Mouse (Mus musculus): Measurements from ENCODE around the gene Inka2. TPM values are rescaled to one million over a fixed set of nuclear protein-coding genes. Genes with fewer than 3 reads are reported as not detected.

Inka2 gene
- polyA plus RNA-seq, 1 experiment, result 6.3 TPM

- TF ChIP-seq FOSL1 (IDR thresholded peaks at IDR 0.05; ENCODE audit: insufficient read depth, low read length, poor library complexity, severe bottlenecking) (no peak), MYOG (IDR thresholded peaks at IDR 0.05; ENCODE audit: control insufficient read depth, extremely low read depth, insufficient read length) (no peak), USF1 (IDR thresholded peaks at IDR 0.05; ENCODE audit: low read depth) (no peak), CEBPB (IDR thresholded peaks at IDR 0.05; ENCODE audit: low read depth) (no peak), MAX (IDR thresholded peaks at IDR 0.05) (no peak), MYOD1 (IDR thresholded peaks at IDR 0.05; ENCODE audit: control insufficient read depth, insufficient read length, low read depth) (no peak), CTCF (IDR thresholded peaks at IDR 0.05; ENCODE audit: control insufficient read depth, insufficient read depth, insufficient read length) (no peak)
- peaks cover 11% of the 10 kb centered on the region for H3K36me3 ChIP-seq (ENCODE audit: control insufficient read depth, insufficient read depth)
Observed at GRCm38 (mm10) chr3:105707590-105707989, 3.2 kb downstream of the Inka2 start.

GRCm38 (mm10) chr3:105710246-105710645 is 5.8 kb downstream of the Inka2 start:
- Histone ChIP-seq H3K27me3 (ENCODE audit: control insufficient read depth, insufficient read depth, insufficient read length) (no peaks in the 10 kb centered on the region), H3K4me3 (ENCODE audit: insufficient read depth, poor library complexity, severe bottlenecking) (no peak overlapping the region), H3K36me3 (ENCODE audit: control insufficient read depth, insufficient read depth) (peaks cover 13% of the 10 kb centered on the region), H3K79me2 (ENCODE audit: control insufficient read depth, insufficient read depth) (peaks cover 30% of the 10 kb centered on the region), H3ac (ENCODE audit: control insufficient read depth, insufficient read length, low read depth) (no peak overlapping the region), H3K79me3 (ENCODE audit: low read depth) (peaks cover 6% of the 10 kb centered on the region)
- no peak for TF ChIP-seq CTCF (IDR thresholded peaks at IDR 0.05; ENCODE audit: control insufficient read depth, insufficient read depth, insufficient read length)

More at GRCm38 (mm10) chr3:105707590-105707989, 3.2 kb downstream of the Inka2 start:
- Histone ChIP-seq H3K79me2 (ENCODE audit: control insufficient read depth, insufficient read depth) (peaks cover 32% of the 10 kb centered on the region), H3K4me3 (ENCODE audit: insufficient read depth, poor library complexity, severe bottlenecking) (no peak overlapping the region), H3K79me3 (ENCODE audit: low read depth) (peaks cover 6% of the 10 kb centered on the region), H3K27me3 (ENCODE audit: control insufficient read depth, insufficient read depth, insufficient read length) (no peaks in the 10 kb centered on the region), H3ac (ENCODE audit: control insufficient read depth, insufficient read length, low read depth) (no peak overlapping the region)

GRCm38 (mm10) chr3:105711741-105712140 is 7.3 kb downstream of the Inka2 start:
- H3K4me3 ChIP-seq (ENCODE audit: insufficient read depth, poor library complexity, severe bottlenecking), result no peak overlapping the region
- peaks cover 18% of the 10 kb centered on the region for H3K36me3 ChIP-seq (ENCODE audit: control insufficient read depth, insufficient read depth)
- H3K27me3 ChIP-seq (ENCODE audit: control insufficient read depth, insufficient read depth, insufficient read length), result no peaks in the 10 kb centered on the region
- peaks cover 15% of the 10 kb centered on the region for H3K79me2 ChIP-seq (ENCODE audit: control insufficient read depth, insufficient read depth)
- TF ChIP-seq CTCF (IDR thresholded peaks at IDR 0.05; ENCODE audit: control insufficient read depth, insufficient read depth, insufficient read length) (no peak), MYOD1 (IDR thresholded peaks at IDR 0.05; ENCODE audit: control insufficient read depth, insufficient read length, low read depth) (no peak), MAX (IDR thresholded peaks at IDR 0.05) (no peak), FOSL1 (IDR thresholded peaks at IDR 0.05; ENCODE audit: insufficient read depth, low read length, poor library complexity, severe bottlenecking) (no peak), MYOG (IDR thresholded peaks at IDR 0.05; ENCODE audit: control insufficient read depth, extremely low read depth, insufficient read length) (no peak), USF1 (IDR thresholded peaks at IDR 0.05; ENCODE audit: low read depth) (no peak), CEBPB (IDR thresholded peaks at IDR 0.05; ENCODE audit: low read depth) (no peak)
- H3ac ChIP-seq (ENCODE audit: control insufficient read depth, insufficient read length, low read depth), result no peak overlapping the region
- no peaks in the 10 kb centered on the region for H3K79me3 ChIP-seq (ENCODE audit: low read depth)

- Histone ChIP-seq H3K4me3 (ENCODE audit: insufficient read depth, poor library complexity, severe bottlenecking) (no peak overlapping the region), H3K79me2 (ENCODE audit: control insufficient read depth, insufficient read depth) (peaks cover 4% of the 10 kb centered on the region), H3K36me3 (ENCODE audit: control insufficient read depth, insufficient read depth) (peaks cover 18% of the 10 kb centered on the region), H3K79me3 (ENCODE audit: low read depth) (no peaks in the 10 kb centered on the region), H3ac (ENCODE audit: control insufficient read depth, insufficient read length, low read depth) (no peak overlapping the region), H3K27me3 (ENCODE audit: control insufficient read depth, insufficient read depth, insufficient read length) (no peaks in the 10 kb centered on the region)
- TF ChIP-seq MYOD1 (IDR thresholded peaks at IDR 0.05; ENCODE audit: control insufficient read depth, insufficient read length, low read depth) (no peak), MYOG (IDR thresholded peaks at IDR 0.05; ENCODE audit: control insufficient read depth, extremely low read depth, insufficient read length) (no peak), MAX (IDR thresholded peaks at IDR 0.05) (no peak), CTCF (IDR thresholded peaks at IDR 0.05; ENCODE audit: control insufficient read depth, insufficient read depth, insufficient read length) (no peak), FOSL1 (IDR thresholded peaks at IDR 0.05; ENCODE audit: insufficient read depth, low read length, poor library complexity, severe bottlenecking) (no peak), USF1 (IDR thresholded peaks at IDR 0.05; ENCODE audit: low read depth) (no peak), CEBPB (IDR thresholded peaks at IDR 0.05; ENCODE audit: low read depth) (no peak)
Observed at GRCm38 (mm10) chr3:105712827-105713226, 8.4 kb downstream of the Inka2 start.

GRCm38 (mm10) chr3:105714091-105714819 is 9.9 kb downstream of the Inka2 start:
- TF ChIP-seq CTCF (IDR thresholded peaks at IDR 0.05; ENCODE audit: control insufficient read depth, insufficient read depth, insufficient read length) (no peak), USF1 (IDR thresholded peaks at IDR 0.05; ENCODE audit: low read depth) (no peak), MYOG (IDR thresholded peaks at IDR 0.05; ENCODE audit: control insufficient read depth, extremely low read depth, insufficient read length) (no peak), FOSL1 (IDR thresholded peaks at IDR 0.05; ENCODE audit: insufficient read depth, low read length, poor library complexity, severe bottlenecking) (no peak), MAX (IDR thresholded peaks at IDR 0.05) (no peak), MYOD1 (IDR thresholded peaks at IDR 0.05; ENCODE audit: control insufficient read depth, insufficient read length, low read depth) (no peak), CEBPB (IDR thresholded peaks at IDR 0.05; ENCODE audit: low read depth) (no peak)
- no peaks in the 10 kb centered on the region for H3K79me3 ChIP-seq (ENCODE audit: low read depth)
- H3ac ChIP-seq (ENCODE audit: control insufficient read depth, insufficient read length, low read depth), result no peak overlapping the region
- H3K79me2 ChIP-seq (ENCODE audit: control insufficient read depth, insufficient read depth), result no peaks in the 10 kb centered on the region
- H3K36me3 ChIP-seq (ENCODE audit: control insufficient read depth, insufficient read depth), result peaks cover 18% of the 10 kb centered on the region
- H3K27me3 ChIP-seq (ENCODE audit: control insufficient read depth, insufficient read depth, insufficient read length), result no peaks in the 10 kb centered on the region
- no peak overlapping the region for H3K4me3 ChIP-seq (ENCODE audit: insufficient read depth, poor library complexity, severe bottlenecking)

GRCm38 (mm10) chr3:105714820-105715167 is 10.4 kb downstream of the Inka2 start:
- Histone ChIP-seq H3K4me3 (ENCODE audit: insufficient read depth, poor library complexity, severe bottlenecking) (no peak overlapping the region), H3ac (ENCODE audit: control insufficient read depth, insufficient read length, low read depth) (no peak overlapping the region), H3K79me3 (ENCODE audit: low read depth) (no peaks in the 10 kb centered on the region), H3K36me3 (ENCODE audit: control insufficient read depth, insufficient read depth) (peaks cover 18% of the 10 kb centered on the region), H3K27me3 (ENCODE audit: control insufficient read depth, insufficient read depth, insufficient read length) (no peaks in the 10 kb centered on the region), H3K79me2 (ENCODE audit: control insufficient read depth, insufficient read depth) (no peaks in the 10 kb centered on the region)
- TF ChIP-seq CTCF (IDR thresholded peaks at IDR 0.05; ENCODE audit: control insufficient read depth, insufficient read depth, insufficient read length) (no peak), FOSL1 (IDR thresholded peaks at IDR 0.05; ENCODE audit: insufficient read depth, low read length, poor library complexity, severe bottlenecking) (no peak), USF1 (IDR thresholded peaks at IDR 0.05; ENCODE audit: low read depth) (no peak), MYOG (IDR thresholded peaks at IDR 0.05; ENCODE audit: control insufficient read depth, extremely low read depth, insufficient read length) (no peak), CEBPB (IDR thresholded peaks at IDR 0.05; ENCODE audit: low read depth) (no peak), MYOD1 (IDR thresholded peaks at IDR 0.05; ENCODE audit: control insufficient read depth, insufficient read length, low read depth) (no peak), MAX (IDR thresholded peaks at IDR 0.05) (no peak)

All from C2C12 (cell line).